Mouse (Mus musculus) midbrain, embryonic 12.5 days (tissue): ENCODE measurements around the gene Prpsap2. TPM values are rescaled to one million over a fixed set of nuclear protein-coding genes. Genes with fewer than 3 reads are reported as not detected.
"Not testable (repeated sequence)": the region's sequence is repeated elsewhere in the genome, so short reads cannot be mapped to it uniquely, and the experiment has no call there.

Experiments
- ATAC-seq: fragments of 200-750 bp; cut with Nextera tagmentation; 2 replicates; pipeline ENCODE4 v1.8.0; 2017; ENCODE audit warnings: low read depth, moderate TSS enrichment, moderate library complexity; ENCODE audit not compliant: low FRiP score
- H3K27ac ChIP-seq: fragments of 300-500 bp; sonication (generic); replicated peaks from 2 replicates; pipeline ENCODE4 v1.5.1; 2016; ENCODE audit warnings: mild to moderate bottlenecking
- H3K27me3 ChIP-seq: fragments of 300-500 bp; sonication (generic); 2 replicates; pipeline ENCODE4 v1.6.1; 2016; ENCODE audit warnings: mild to moderate bottlenecking
- H3K36me3 ChIP-seq: fragments of 300-500 bp; sonication (generic); 2 replicates; pipeline ENCODE4 v1.6.1; 2016
- H3K4me1 ChIP-seq: fragments of 300-500 bp; sonication (generic); 2 replicates; pipeline ENCODE4 v1.6.1; 2016
- H3K4me2 ChIP-seq: fragments of 300-500 bp; sonication (generic); replicated peaks from 2 replicates; pipeline ENCODE4 v1.6.1; 2016; ENCODE audit warnings: mild to moderate bottlenecking, moderate library complexity
- H3K4me3 ChIP-seq: fragments of 300-500 bp; sonication (generic); 2 replicates; pipeline ENCODE4 v1.5.1; 2016; ENCODE audit warnings: mild to moderate bottlenecking
- H3K9ac ChIP-seq: fragments of 300-500 bp; sonication (generic); replicated peaks from 2 replicates; pipeline ENCODE4 v1.6.1; 2016; ENCODE audit warnings: mild to moderate bottlenecking, moderate library complexity
- H3K9me3 ChIP-seq: fragments of 300-500 bp; sonication (generic); 2 replicates; pipeline ENCODE4 v1.6.1; 2016; ENCODE audit warnings: mild to moderate bottlenecking
- WGBS: fragments of 180-500 bp; shearing (Covaris S2); methylation state at CpG from one replicate; pipeline ENCODE4 v1.1.7; 2016; 5-methylcytosine and 5-hydroxymethylcytosine counted together
- polyA plus RNA-seq: library from polyadenylated mRNA; unstranded; fragments of >200 nt; fragmentation: Nextera tagmentation; extraction: Ambion mirVana; gene quantifications from 2 replicates; pipeline ENCODE4 v1.2.1, GENCODE M21; 2016

The Prpsap2 gene
- polyA plus RNA-seq: 58.5 and 61.3 TPM in 2 replicates

- peak within 1 kb of the TSS; percentile 72 for H3K9ac ChIP-seq
- H3K4me3 ChIP-seq: peak within 1 kb of the TSS; percentile 62
- ATAC-seq: peak; percentile 92
- peaks cover 7% of the 10 kb centered on the region for H3K36me3 ChIP-seq
- H3K27me3 ChIP-seq: no peaks in the 10 kb centered on the region
- peak within 1 kb of the TSS; percentile 57 for H3K4me2 ChIP-seq
- WGBS: under 1% methylated on average over 51 of the region's 51 CpGs
- peak within 1 kb of the TSS; percentile 90 for H3K27ac ChIP-seq
- H3K4me1 ChIP-seq: peaks cover 6% of the 10 kb centered on the region
- H3K9me3 ChIP-seq: no peaks in the 10 kb centered on the region
These were observed at the start of gene Prpsap2 for GRCm38 (mm10) chr11:61761584-61762407. Gene Prpsap2, minus strand, starts transcription at chr11:61762088.

GRCm38 (mm10) chr11:61809793-61810192 is 47.9 kb upstream of the Prpsap2 start:
- H3K9ac ChIP-seq: no peak overlapping the region
- no peak for ATAC-seq
- H3K27me3 ChIP-seq: no peaks in the 10 kb centered on the region
- peaks cover 4% of the 10 kb centered on the region; the same call in 1 of the 2 replicates for H3K4me1 ChIP-seq
- no peaks in the 10 kb centered on the region for H3K9me3 ChIP-seq
- 21% methylated on average over 4 of the region's 4 CpGs for WGBS
- H3K4me2 ChIP-seq: no peak overlapping the region
- no peak overlapping the region for H3K27ac ChIP-seq
- H3K36me3 ChIP-seq: peaks cover 71% of the 10 kb centered on the region
- no peak overlapping the region for H3K4me3 ChIP-seq

- H3K27ac ChIP-seq: no peak overlapping the region
- peaks cover 63% of the 10 kb centered on the region for H3K36me3 ChIP-seq
- no peak for ATAC-seq
- H3K9me3 ChIP-seq: no peaks in the 10 kb centered on the region
- H3K4me2 ChIP-seq: no peak overlapping the region
- no peaks in the 10 kb centered on the region for H3K27me3 ChIP-seq
- H3K9ac ChIP-seq: no peak overlapping the region
- WGBS: 93% methylated on average over 2 of the region's 2 CpGs
- H3K4me3 ChIP-seq: no peak overlapping the region
- peaks cover 4% of the 10 kb centered on the region; the same call in 1 of the 2 replicates for H3K4me1 ChIP-seq
These were observed 46.7 kb upstream of the Prpsap2 start for GRCm38 (mm10) chr11:61808551-61809117.

GRCm38 (mm10) chr11:61793441-61793840 is 31.6 kb upstream of the Prpsap2 start:
- Histone ChIP-seq H3K9me3 (no peaks in the 10 kb centered on the region), H3K4me2 (no peak overlapping the region), H3K4me1 (no peaks in the 10 kb centered on the region), H3K4me3 (no peak overlapping the region), H3K27ac (no peak overlapping the region), H3K27me3 (no peaks in the 10 kb centered on the region), H3K36me3 (peaks cover 50% of the 10 kb centered on the region), H3K9ac (no peak overlapping the region)
- ATAC-seq: no peak
- 91% methylated on average over 1 of the region's 1 CpGs for WGBS

GRCm38 (mm10) chr11:61788550-61788949 is 26.7 kb upstream of the Prpsap2 start:
- no peaks in the 10 kb centered on the region for H3K4me1 ChIP-seq
- peaks cover 64% of the 10 kb centered on the region for H3K36me3 ChIP-seq
- H3K27me3 ChIP-seq: no peaks in the 10 kb centered on the region
- no peak overlapping the region for H3K27ac ChIP-seq
- no peak for ATAC-seq
- H3K9ac ChIP-seq: no peak overlapping the region
- no peak overlapping the region for H3K4me2 ChIP-seq
- WGBS: 97% methylated on average over 1 of the region's 1 CpGs
- H3K9me3 ChIP-seq: no peaks in the 10 kb centered on the region
- no peak overlapping the region for H3K4me3 ChIP-seq

GRCm38 (mm10) chr11:61782526-61782925 is 20.6 kb upstream of the Prpsap2 start:
- 97% methylated on average over 3 of the region's 3 CpGs for WGBS
- not testable (repeated sequence) for H3K27me3 ChIP-seq, H3K27ac ChIP-seq, H3K9me3 ChIP-seq, H3K4me1 ChIP-seq, H3K4me3 ChIP-seq, H3K4me2 ChIP-seq, H3K9ac ChIP-seq, ATAC-seq
- peaks cover 63% of the 10 kb centered on the region for H3K36me3 ChIP-seq

GRCm38 (mm10) chr11:61774551-61775149 is 12.8 kb upstream of the Prpsap2 start:
- ATAC-seq: no peak
- Histone ChIP-seq H3K4me1 (no peaks in the 10 kb centered on the region), H3K4me3 (no peak overlapping the region), H3K27me3 (no peaks in the 10 kb centered on the region), H3K4me2 (no peak overlapping the region), H3K9me3 (no peaks in the 10 kb centered on the region), H3K36me3 (peaks cover 28% of the 10 kb centered on the region), H3K27ac (no peak overlapping the region), H3K9ac (no peak overlapping the region)
- 89% methylated on average over 4 of the region's 4 CpGs for WGBS

- WGBS: 73% methylated on average over 5 of the region's 5 CpGs
- Histone ChIP-seq H3K36me3 (peaks cover 17% of the 10 kb centered on the region), H3K4me1 (peaks cover 6% of the 10 kb centered on the region), H3K4me3 (peak overlapping the region; percentile 62), H3K9me3 (no peaks in the 10 kb centered on the region), H3K27me3 (no peaks in the 10 kb centered on the region), H3K9ac (no peak overlapping the region), H3K4me2 (peak overlapping the region; percentile 57), H3K27ac (no peak overlapping the region)
- ATAC-seq: no peak
These were observed 1.4 kb downstream of the Prpsap2 start for GRCm38 (mm10) chr11:61760518-61760917.

- H3K36me3 ChIP-seq: peaks cover 47% of the 10 kb centered on the region
- peaks cover 6% of the 10 kb centered on the region for H3K4me1 ChIP-seq
- H3K4me2 ChIP-seq: no peak overlapping the region
- no peaks in the 10 kb centered on the region for H3K9me3 ChIP-seq
- no peak overlapping the region for H3K27ac ChIP-seq
- no peaks in the 10 kb centered on the region for H3K27me3 ChIP-seq
- H3K9ac ChIP-seq: no peak overlapping the region
- whole genome bisulfite sequencing: 85% methylated on average over 2 of the region's 2 CpGs
- ATAC-seq: no peak
- H3K4me3 ChIP-seq: no peak overlapping the region
These were observed 4.7 kb downstream of the Prpsap2 start for GRCm38 (mm10) chr11:61757151-61757550.

GRCm38 (mm10) chr11:61751612-61752011 is 10.3 kb downstream of the Prpsap2 start:
- Histone ChIP-seq H3K4me3 (no peak overlapping the region), H3K27me3 (no peaks in the 10 kb centered on the region), H3K36me3 (peaks cover 86% of the 10 kb centered on the region), H3K9ac (no peak overlapping the region), H3K27ac (no peak overlapping the region), H3K9me3 (no peaks in the 10 kb centered on the region), H3K4me2 (no peak overlapping the region), H3K4me1 (no peaks in the 10 kb centered on the region)
- WGBS: 76% methylated on average over 5 of the region's 5 CpGs
- no peak for ATAC-seq

GRCm38 (mm10) chr11:61747161-61747560 is 14.7 kb downstream of the Prpsap2 start:
- Histone ChIP-seq H3K9ac (no peak overlapping the region), H3K4me3 (no peak overlapping the region), H3K4me2 (no peak overlapping the region), H3K4me1 (no peaks in the 10 kb centered on the region), H3K27me3 (no peaks in the 10 kb centered on the region), H3K27ac (no peak overlapping the region), H3K9me3 (no peaks in the 10 kb centered on the region), H3K36me3 (peaks cover 85% of the 10 kb centered on the region)
- 88% methylated on average over 3 of the region's 3 CpGs for WGBS
- no peak for ATAC-seq

GRCm38 (mm10) chr11:61745781-61746180 is 16.1 kb downstream of the Prpsap2 start:
- Histone ChIP-seq H3K4me2 (no peak overlapping the region), H3K36me3 (peaks cover 85% of the 10 kb centered on the region)

More at GRCm38 (mm10) chr11:61745781-61746180, 16.1 kb downstream of the Prpsap2 start:
- no peaks in the 10 kb centered on the region for H3K27me3 ChIP-seq
- H3K9ac ChIP-seq: no peak overlapping the region
- WGBS: 92% methylated on average over 9 of the region's 9 CpGs
- H3K4me3 ChIP-seq: no peak overlapping the region
- no peak for ATAC-seq
- no peaks in the 10 kb centered on the region for H3K4me1 ChIP-seq
- H3K9me3 ChIP-seq: no peaks in the 10 kb centered on the region
- H3K27ac ChIP-seq: no peak overlapping the region
